ENCODE assay signal across 25 mouse cellular contexts in the genomic region with DNA sequence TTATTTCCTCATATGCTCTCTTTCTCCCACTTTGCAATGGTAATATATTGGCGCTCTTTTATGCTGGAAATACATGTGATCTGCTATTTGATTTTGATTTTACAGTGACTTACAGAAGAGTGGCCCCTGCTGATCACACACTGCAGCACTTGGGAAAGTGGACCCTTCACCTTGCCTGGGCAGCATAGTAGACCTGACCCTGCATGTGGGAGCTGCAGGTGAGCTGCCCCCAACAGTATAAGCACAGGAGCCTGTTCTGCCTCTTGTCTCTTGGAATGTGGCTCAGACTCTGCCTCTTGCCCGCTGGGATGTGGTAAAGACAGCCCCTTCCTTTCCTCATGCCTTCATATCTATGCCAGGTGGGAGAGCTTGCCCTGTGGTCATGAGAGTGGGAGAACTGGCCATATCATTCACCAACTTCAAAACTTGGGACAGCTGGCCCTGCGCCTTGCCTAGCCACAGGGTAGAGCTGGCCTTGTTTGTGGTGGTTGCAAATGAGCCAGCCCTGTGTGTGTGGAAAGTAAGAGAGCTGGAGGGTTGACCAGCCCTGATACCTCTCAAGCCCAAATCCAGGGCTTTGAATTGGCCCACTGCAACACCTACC.
"Had no signal": no experiment of that assay in that cellular context is flagged by ENCODE, and none has a peak within 500 bp of the region (broad histone marks: within the 10 kb centered on the region; RNA-seq: fewer than 3 reads in every experiment).

No protein-coding gene starts in this region.

- H3K36me3 ChIP-seq: intestine, embryonic 15.5 days; limb, embryonic 10.5 days; limb, embryonic 12.5 days; liver, embryonic 13.5 days had no signal

- H3K4me3 ChIP-seq: heart, embryonic 13.5 days; heart, embryonic 15.5 days; intestine, embryonic 15.5 days; limb, embryonic 10.5 days; limb, embryonic 12.5 days; liver, embryonic 13.5 days had no signal

- H3K4me2 ChIP-seq: heart, embryonic 11.5 days; heart, embryonic 13.5 days; heart, embryonic 15.5 days; hindbrain, embryonic 14.5 days; intestine, embryonic 15.5 days; limb, embryonic 12.5 days; liver, embryonic 11.5 days; liver, embryonic 13.5 days had no signal

- DNase-seq: gastrocnemius, postnatal 14 days; gastrocnemius, postnatal 36 days; heart, adult 11 months; heart, postnatal 14 days; heart, postnatal 36 days; kidney, adult 18-20 months; kidney, adult 8-10 months; kidney, postnatal 14 days; kidney, postnatal 36 days; layer of hippocampus, adult 9-11 months; layer of hippocampus, postnatal 36 days; liver; liver, embryonic 13.5 days had no signal

- H3K27ac ChIP-seq: heart, embryonic 13.5 days; heart, embryonic 15.5 days; hindbrain, embryonic 14.5 days; intestine, embryonic 15.5 days; kidney, postnatal 0 days; limb, embryonic 10.5 days; limb, embryonic 12.5 days; liver, embryonic 13.5 days had no signal

- H3K27me3 ChIP-seq: heart, embryonic 13.5 days; heart, embryonic 15.5 days; intestine, embryonic 15.5 days; limb, embryonic 12.5 days; liver, embryonic 13.5 days had no signal

- H3K4me1 ChIP-seq: heart, embryonic 13.5 days; heart, embryonic 15.5 days; intestine, embryonic 15.5 days; limb, embryonic 10.5 days; limb, embryonic 12.5 days; liver, embryonic 13.5 days had no signal

- ATAC-seq: hindbrain, embryonic 16.5 days; inflammation-experienced regulatory T-cells, adult 6 months; intestine, embryonic 15.5 days; intestine, postnatal 0 days had no signal

- H3K9me3 ChIP-seq: heart, embryonic 13.5 days; heart, embryonic 15.5 days; intestine, embryonic 15.5 days; limb, embryonic 10.5 days; limb, embryonic 12.5 days; liver, embryonic 13.5 days had no signal

- H3K9ac ChIP-seq: heart, embryonic 13.5 days; heart, embryonic 15.5 days; hindbrain, embryonic 14.5 days; intestine, embryonic 15.5 days; limb, embryonic 12.5 days; liver, embryonic 13.5 days had no signal
